Mouse (Mus musculus): ENCODE results near the gene Specc1l. TPM values are rescaled to one million over a fixed set of nuclear protein-coding genes. Genes with fewer than 3 reads are reported as not detected.

The Specc1l gene
- polyA plus RNA-seq, 1 experiment from 2014 or later = 30.9 TPM

DNA sequence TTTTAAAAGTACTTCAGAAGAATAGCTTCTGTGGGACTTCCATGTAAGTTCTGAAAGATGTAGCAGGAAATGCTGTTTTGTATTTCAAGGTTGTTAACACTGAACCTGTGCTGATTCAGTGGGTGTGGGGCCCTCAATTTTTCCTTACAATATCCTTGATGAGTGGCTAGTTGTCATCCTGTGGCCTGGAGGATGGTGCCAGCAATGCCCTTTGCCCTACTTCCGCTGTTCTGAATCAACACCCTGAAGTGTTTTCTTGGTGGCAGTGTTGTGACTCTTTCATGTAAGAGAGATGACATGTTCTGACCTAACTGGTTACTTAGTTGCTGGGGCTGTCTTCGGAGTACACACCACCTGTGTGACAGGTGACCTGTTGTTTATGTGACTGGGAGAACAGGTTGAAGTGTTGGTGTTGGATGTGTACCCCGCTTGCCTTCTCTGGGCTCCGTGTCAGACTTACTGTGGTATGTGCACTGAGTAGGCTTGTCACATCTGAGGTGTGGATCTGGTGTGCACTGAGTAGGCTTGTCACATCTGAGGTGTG lies 20.8 kb downstream of the Specc1l start:
- Histone ChIP-seq H3K27me3 (ENCODE audit: control insufficient read depth, insufficient read depth, low read depth, low read length) (no peaks in the 10 kb centered on the region), H3K9ac (ENCODE audit: low read depth, low read length) (no peak overlapping the region), H3K9me3 (replicated peaks; ENCODE audit: control insufficient read depth, low read length, poor library complexity, severe bottlenecking) (no peaks in the 10 kb centered on the region), H3K4me1 (ENCODE audit: control insufficient read depth, insufficient read depth, low read length) (no peaks in the 10 kb centered on the region), H3K4me2 (ENCODE audit: low read length) (no peak overlapping the region), H3K4me3 (ENCODE audit: low read depth, low read length) (no peak overlapping the region), H3K27ac (ENCODE audit: low read length) (no peak overlapping the region), H3K36me3 (ENCODE audit: control insufficient read depth, insufficient read depth, low read length) (peaks cover 3% of the 10 kb centered on the region)
- 96% methylated on average over 4 of the region's 4 CpGs for WGBS
- no peak for ATAC-seq

DNA sequence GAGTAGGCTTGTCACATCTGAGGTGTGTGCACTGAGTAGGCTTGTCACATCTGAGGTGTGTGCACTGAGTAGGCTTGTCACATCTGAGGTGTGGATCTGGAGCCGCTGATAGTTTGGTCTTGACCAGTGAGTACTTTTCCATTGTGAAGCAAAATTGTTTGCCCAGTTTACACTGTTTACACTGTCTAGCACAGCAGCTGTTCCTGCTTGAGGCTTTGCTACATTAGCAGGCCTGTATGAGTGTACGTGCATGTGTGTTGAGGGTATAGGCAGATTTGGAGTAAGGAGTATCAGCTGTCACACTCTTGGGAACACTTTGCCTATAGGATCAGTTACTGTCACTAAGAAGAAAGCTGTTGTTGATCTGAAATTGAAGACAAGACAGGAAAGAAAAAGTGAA lies 21.6 kb downstream of the Specc1l start:
- Histone ChIP-seq H3K27me3 (ENCODE audit: control insufficient read depth, insufficient read depth, low read depth, low read length) (no peaks in the 10 kb centered on the region), H3K9me3 (replicated peaks; ENCODE audit: control insufficient read depth, low read length, poor library complexity, severe bottlenecking) (no peaks in the 10 kb centered on the region), H3K4me2 (ENCODE audit: low read length) (no peak overlapping the region), H3K36me3 (ENCODE audit: control insufficient read depth, insufficient read depth, low read length) (peaks cover 3% of the 10 kb centered on the region), H3K27ac (ENCODE audit: low read length) (no peak overlapping the region), H3K9ac (ENCODE audit: low read depth, low read length) (no peak overlapping the region), H3K4me3 (ENCODE audit: low read depth, low read length) (no peak overlapping the region), H3K4me1 (ENCODE audit: control insufficient read depth, insufficient read depth, low read length) (no peaks in the 10 kb centered on the region)
- 93% methylated on average over 2 of the region's 2 CpGs for WGBS
- no peak for ATAC-seq

DNA sequence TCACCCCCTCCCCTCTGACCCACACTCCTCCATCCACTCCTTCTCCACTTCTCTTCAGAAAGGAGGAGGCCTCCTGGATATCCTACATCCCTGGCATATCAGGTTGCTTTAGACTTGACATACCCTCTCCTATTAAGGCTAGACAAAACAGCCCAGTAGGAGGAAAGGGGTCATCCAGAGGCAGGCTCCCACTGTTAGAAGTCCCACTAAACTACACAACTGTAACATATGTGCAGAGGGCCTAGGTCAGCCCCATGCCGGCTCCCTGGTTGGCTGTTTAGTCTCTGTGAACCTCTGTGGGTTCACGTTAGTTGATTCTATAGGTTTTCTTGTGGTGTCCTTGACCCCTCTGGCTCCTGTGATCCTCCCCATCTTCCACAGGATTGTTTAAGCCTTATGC lies 23.9 kb downstream of the Specc1l start:
- no peaks in the 10 kb centered on the region for H3K27me3 ChIP-seq (ENCODE audit: control insufficient read depth, insufficient read depth, low read depth, low read length)
- no peak overlapping the region for H3K4me2 ChIP-seq (ENCODE audit: low read length)
- WGBS = 88% methylated on average over 2 of the region's 2 CpGs
- no peaks in the 10 kb centered on the region for H3K9me3 ChIP-seq (replicated peaks; ENCODE audit: control insufficient read depth, low read length, poor library complexity, severe bottlenecking)
- H3K36me3 ChIP-seq (ENCODE audit: control insufficient read depth, insufficient read depth, low read length) = peaks cover 3% of the 10 kb centered on the region
- H3K27ac ChIP-seq (ENCODE audit: low read length) = no peak overlapping the region
- H3K9ac ChIP-seq (ENCODE audit: low read depth, low read length) = no peak overlapping the region
- no peak for ATAC-seq
- H3K4me1 ChIP-seq (ENCODE audit: control insufficient read depth, insufficient read depth, low read length) = no peaks in the 10 kb centered on the region
- H3K4me3 ChIP-seq (ENCODE audit: low read depth, low read length) = no peak overlapping the region

DNA sequence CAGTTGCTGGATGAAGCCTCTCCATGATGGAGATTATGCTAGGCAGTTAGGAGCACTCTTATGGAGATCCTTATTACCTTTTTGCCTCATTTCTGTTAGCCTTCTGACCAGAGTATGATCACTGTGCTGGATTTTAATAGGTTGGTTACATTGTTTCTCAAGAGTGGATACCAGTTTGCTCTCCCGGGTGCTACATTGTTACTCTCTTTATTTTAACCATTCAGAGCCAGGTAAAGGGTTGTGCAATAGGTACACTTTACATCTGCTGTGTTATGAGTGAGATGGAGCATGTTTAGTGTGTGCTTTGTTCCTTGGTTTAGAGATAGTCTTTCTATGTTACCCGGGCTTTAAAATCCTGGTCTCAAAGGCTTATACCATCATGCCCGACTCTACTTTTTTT lies 24.3 kb downstream of the Specc1l start:
- H3K27ac ChIP-seq (ENCODE audit: low read length) = no peak overlapping the region
- no peak overlapping the region for H3K9ac ChIP-seq (ENCODE audit: low read depth, low read length)
- peaks cover 3% of the 10 kb centered on the region for H3K36me3 ChIP-seq (ENCODE audit: control insufficient read depth, insufficient read depth, low read length)
- WGBS = 92% methylated on average over 3 of the region's 3 CpGs
- ATAC-seq = no peak
- no peak overlapping the region for H3K4me3 ChIP-seq (ENCODE audit: low read depth, low read length)
- no peaks in the 10 kb centered on the region for H3K9me3 ChIP-seq (replicated peaks; ENCODE audit: control insufficient read depth, low read length, poor library complexity, severe bottlenecking)
- H3K4me1 ChIP-seq (ENCODE audit: control insufficient read depth, insufficient read depth, low read length) = no peaks in the 10 kb centered on the region
- no peak overlapping the region for H3K4me2 ChIP-seq (ENCODE audit: low read length)
- no peaks in the 10 kb centered on the region for H3K27me3 ChIP-seq (ENCODE audit: control insufficient read depth, insufficient read depth, low read depth, low read length)

DNA sequence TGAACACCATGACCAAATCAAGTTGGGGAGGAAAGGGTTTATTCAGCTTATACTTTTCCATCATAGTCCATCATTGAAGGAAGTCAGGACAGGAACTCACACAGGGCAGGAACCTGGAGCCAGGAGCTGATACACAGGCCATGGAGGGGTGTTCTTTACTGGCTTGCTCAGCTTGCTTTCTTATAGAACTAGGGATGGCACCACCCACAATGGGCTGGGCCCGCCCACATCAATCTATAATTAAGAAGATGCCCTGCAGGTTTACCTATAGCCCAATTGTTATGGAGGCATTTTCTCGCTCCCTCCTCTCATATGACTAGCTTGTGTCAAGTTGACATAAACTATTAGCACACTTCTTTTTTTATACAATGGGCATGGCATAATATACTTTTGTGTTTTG lies 25.3 kb downstream of the Specc1l start:
- Histone ChIP-seq H3K9me3 (replicated peaks; ENCODE audit: control insufficient read depth, low read length, poor library complexity, severe bottlenecking) (no peaks in the 10 kb centered on the region), H3K9ac (ENCODE audit: low read depth, low read length) (no peak overlapping the region), H3K4me2 (ENCODE audit: low read length) (no peak overlapping the region), H3K36me3 (ENCODE audit: control insufficient read depth, insufficient read depth, low read length) (peaks cover 4% of the 10 kb centered on the region), H3K4me1 (ENCODE audit: control insufficient read depth, insufficient read depth, low read length) (no peaks in the 10 kb centered on the region), H3K27ac (ENCODE audit: low read length) (no peak overlapping the region), H3K4me3 (ENCODE audit: low read depth, low read length) (no peak overlapping the region), H3K27me3 (ENCODE audit: control insufficient read depth, insufficient read depth, low read depth, low read length) (no peaks in the 10 kb centered on the region)
- no peak for ATAC-seq
- WGBS = 93% methylated on average over 2 of the region's 2 CpGs

DNA sequence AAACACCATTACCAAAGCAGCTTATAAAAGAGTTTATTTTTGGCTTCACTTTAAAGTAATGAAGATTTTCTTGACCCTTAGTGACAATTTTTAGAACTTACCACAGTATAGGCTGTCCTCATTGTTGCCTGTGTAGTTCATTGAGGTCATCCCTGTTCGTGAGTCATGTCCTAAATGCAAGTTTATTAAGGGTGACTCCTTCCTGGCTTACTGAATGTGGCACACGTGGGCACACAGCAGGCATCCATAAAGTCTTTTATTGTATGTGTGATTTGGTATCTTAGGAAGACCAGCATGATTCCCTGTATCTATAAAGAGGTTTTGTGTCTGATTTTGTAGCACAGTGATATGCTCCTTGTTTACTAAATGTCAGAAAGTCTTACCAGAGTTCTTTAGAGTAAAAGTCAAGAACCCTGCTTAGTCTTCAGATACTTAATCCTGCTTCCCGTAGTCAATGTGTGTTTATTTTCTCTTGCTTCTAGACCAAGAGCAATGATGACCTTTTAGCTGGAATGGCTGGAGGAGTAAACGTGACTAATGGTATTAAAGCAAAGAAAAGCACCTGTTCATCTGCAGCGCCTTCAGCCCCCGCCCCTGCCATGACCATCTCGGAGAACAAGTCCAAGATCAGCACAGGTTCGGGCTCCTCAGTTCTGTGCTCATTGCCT lies 28.8 kb downstream of the Specc1l start:
- Histone ChIP-seq H3K27ac (ENCODE audit: low read length) (no peak overlapping the region), H3K4me2 (ENCODE audit: low read length) (no peak overlapping the region), H3K4me3 (ENCODE audit: low read depth, low read length) (no peak overlapping the region), H3K9me3 (replicated peaks; ENCODE audit: control insufficient read depth, low read length, poor library complexity, severe bottlenecking) (no peaks in the 10 kb centered on the region), H3K27me3 (ENCODE audit: control insufficient read depth, insufficient read depth, low read depth, low read length) (no peaks in the 10 kb centered on the region), H3K4me1 (ENCODE audit: control insufficient read depth, insufficient read depth, low read length) (no peaks in the 10 kb centered on the region), H3K36me3 (ENCODE audit: control insufficient read depth, insufficient read depth, low read length) (peaks cover 14% of the 10 kb centered on the region), H3K9ac (ENCODE audit: low read depth, low read length) (no peak overlapping the region)
- no peak for ATAC-seq
- 61% methylated on average over 8 of the region's 8 CpGs for WGBS

DNA sequence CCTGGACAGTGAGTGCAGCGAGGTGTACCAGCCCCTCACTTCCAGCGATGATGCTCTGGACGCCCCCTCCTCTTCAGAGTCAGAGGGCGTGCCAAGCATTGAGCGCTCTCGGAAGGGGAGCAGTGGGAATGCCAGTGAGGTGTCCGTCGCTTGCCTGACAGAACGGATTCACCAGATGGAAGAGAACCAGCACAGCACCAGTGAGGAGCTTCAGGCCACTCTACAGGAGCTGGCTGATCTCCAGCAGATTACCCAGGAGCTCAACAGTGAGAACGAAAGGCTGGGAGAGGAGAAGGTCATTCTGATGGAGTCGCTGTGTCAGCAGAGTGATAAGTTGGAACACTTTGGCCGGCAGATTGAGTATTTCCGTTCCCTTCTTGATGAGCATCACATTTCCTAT lies 33.9 kb downstream of the Specc1l start:
- no peak overlapping the region for H3K27ac ChIP-seq (ENCODE audit: low read length)
- H3K4me3 ChIP-seq (ENCODE audit: low read depth, low read length) = no peak overlapping the region
- peaks cover 13% of the 10 kb centered on the region for H3K36me3 ChIP-seq (ENCODE audit: control insufficient read depth, insufficient read depth, low read length)
- no peaks in the 10 kb centered on the region for H3K27me3 ChIP-seq (ENCODE audit: control insufficient read depth, insufficient read depth, low read depth, low read length)
- no peak overlapping the region for H3K4me2 ChIP-seq (ENCODE audit: low read length)
- no peak overlapping the region for H3K9ac ChIP-seq (ENCODE audit: low read depth, low read length)
- WGBS = 91% methylated on average over 13 of the region's 13 CpGs
- no peaks in the 10 kb centered on the region for H3K4me1 ChIP-seq (ENCODE audit: control insufficient read depth, insufficient read depth, low read length)
- H3K9me3 ChIP-seq (replicated peaks; ENCODE audit: control insufficient read depth, low read length, poor library complexity, severe bottlenecking) = no peaks in the 10 kb centered on the region
- ATAC-seq = no peak

DNA sequence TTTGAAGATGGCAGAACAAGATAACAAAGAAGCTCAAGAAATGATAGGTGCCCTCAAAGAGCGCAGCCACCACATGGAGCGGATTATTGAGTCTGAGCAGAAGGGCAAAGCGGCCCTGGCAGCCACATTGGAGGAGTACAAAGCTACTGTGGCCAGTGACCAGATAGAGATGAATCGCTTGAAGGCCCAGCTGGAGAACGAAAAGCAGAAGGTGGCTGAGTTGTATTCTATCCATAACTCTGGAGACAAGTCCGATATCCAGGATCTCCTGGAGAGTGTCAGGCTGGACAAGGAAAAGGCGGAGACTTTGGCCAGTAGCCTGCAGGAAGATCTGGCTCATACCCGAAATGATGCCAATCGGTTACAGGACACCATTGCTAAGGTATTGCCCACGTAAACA lies 34.5 kb downstream of the Specc1l start:
- no peaks in the 10 kb centered on the region for H3K27me3 ChIP-seq (ENCODE audit: control insufficient read depth, insufficient read depth, low read depth, low read length)
- no peaks in the 10 kb centered on the region for H3K4me1 ChIP-seq (ENCODE audit: control insufficient read depth, insufficient read depth, low read length)
- H3K4me3 ChIP-seq (ENCODE audit: low read depth, low read length) = no peak overlapping the region
- H3K27ac ChIP-seq (ENCODE audit: low read length) = no peak overlapping the region
- H3K4me2 ChIP-seq (ENCODE audit: low read length) = no peak overlapping the region
- H3K36me3 ChIP-seq (ENCODE audit: control insufficient read depth, insufficient read depth, low read length) = peaks cover 13% of the 10 kb centered on the region
- no peak for ATAC-seq
- no peak overlapping the region for H3K9ac ChIP-seq (ENCODE audit: low read depth, low read length)
- WGBS = 94% methylated on average over 10 of the region's 10 CpGs
- no peaks in the 10 kb centered on the region for H3K9me3 ChIP-seq (replicated peaks; ENCODE audit: control insufficient read depth, low read length, poor library complexity, severe bottlenecking)

DNA sequence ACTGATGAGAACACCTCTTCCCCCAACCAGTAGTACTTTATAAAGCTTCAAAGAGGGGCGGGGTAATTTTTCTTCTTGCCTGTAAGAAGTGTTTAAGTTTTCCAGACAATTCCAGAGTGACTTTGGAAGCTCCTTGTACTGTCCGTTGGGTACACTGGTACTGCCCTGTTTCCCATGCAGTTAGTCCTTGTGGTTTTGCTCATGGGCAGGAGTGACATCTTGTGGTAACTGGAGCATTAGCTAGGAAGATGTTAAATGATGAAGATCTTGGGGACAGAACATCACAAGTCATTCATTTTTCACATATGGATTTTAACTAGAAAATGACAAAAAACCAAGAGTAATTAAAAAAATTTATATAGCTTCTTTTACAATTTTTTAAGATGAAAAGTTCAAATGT lies 39.1 kb downstream of the Specc1l start:
- no peaks in the 10 kb centered on the region for H3K27me3 ChIP-seq (ENCODE audit: control insufficient read depth, insufficient read depth, low read depth, low read length)
- H3K9ac ChIP-seq (ENCODE audit: low read depth, low read length) = no peak overlapping the region
- no peaks in the 10 kb centered on the region for H3K9me3 ChIP-seq (replicated peaks; ENCODE audit: control insufficient read depth, low read length, poor library complexity, severe bottlenecking)
- no peak overlapping the region for H3K4me3 ChIP-seq (ENCODE audit: low read depth, low read length)
- no peak overlapping the region for H3K27ac ChIP-seq (ENCODE audit: low read length)
- H3K4me1 ChIP-seq (ENCODE audit: control insufficient read depth, insufficient read depth, low read length) = no peaks in the 10 kb centered on the region
- no peak overlapping the region for H3K4me2 ChIP-seq (ENCODE audit: low read length)
- no peak for ATAC-seq
- H3K36me3 ChIP-seq (ENCODE audit: control insufficient read depth, insufficient read depth, low read length) = no peaks in the 10 kb centered on the region; the same call in 1 of the 2 replicates
- WGBS = 71% methylated on average over 2 of the region's 2 CpGs

Measured in midbrain, embryonic 16.5 days (tissue).